Mouse (Mus musculus) spleen, adult 2 months (tissue): ENCODE data around the gene Cops4.

Source experiments
- CTCF ChIP-seq: fragments of 200-500 bp; IDR thresholded peaks from 2 replicates; pipeline ENCODE4 v1.5.1; 2011; ENCODE audit warnings: mild to moderate bottlenecking, inconsistent platforms; ENCODE audit not compliant: insufficient read depth, insufficient read length, insufficient replicate concordance; ENCODE audit errors: extremely low read depth
- POLR2A ChIP-seq: fragments of 200-500 bp; IDR thresholded peaks from 2 replicates; pipeline ENCODE4 v1.6.1; 2011; ENCODE audit warnings: low read depth, low read length, inconsistent platforms

- no peak for TF ChIP-seq CTCF
- TF ChIP-seq POLR2A, result no peak
Measured at GRCm38 (mm10) chr5:100581622-100582434, 63.7 kb downstream of the Cops4 start.
